Mouse (Mus musculus): ENCODE measurements around the gene Ptch2.

Gene Ptch2

GRCm38 (mm10) chr4:117095551-117096452 is at the start of gene Ptch2:
TSS of gene Ptch2 (plus strand) at chr4:117096075.
- DNase-seq = peak; percentile 91

- DNase-seq = no peak
Measured at GRCm38 (mm10) chr4:117048836-117049235, 47.0 kb upstream of the Ptch2 start.

GRCm38 (mm10) chr4:117049485-117049884 is 46.4 kb upstream of the Ptch2 start:
- DNase-seq = no peak

- no peak for DNase-seq
Measured at GRCm38 (mm10) chr4:117052626-117053025, 43.2 kb upstream of the Ptch2 start.

GRCm38 (mm10) chr4:117053956-117054355 is 41.9 kb upstream of the Ptch2 start:
- DNase-seq = no peak

- no peak for DNase-seq
Measured at GRCm38 (mm10) chr4:117056102-117056501, 39.8 kb upstream of the Ptch2 start.

GRCm38 (mm10) chr4:117056514-117056913 is 39.4 kb upstream of the Ptch2 start:
- DNase-seq = no peak

- no peak for DNase-seq
Measured at GRCm38 (mm10) chr4:117058512-117058911, 37.4 kb upstream of the Ptch2 start.

GRCm38 (mm10) chr4:117062700-117063390 is 33.0 kb upstream of the Ptch2 start:
- peak; percentile 46 for DNase-seq

GRCm38 (mm10) chr4:117068035-117068434 is 27.8 kb upstream of the Ptch2 start:
- DNase-seq = no peak

GRCm38 (mm10) chr4:117069647-117070046 is 26.2 kb upstream of the Ptch2 start:
- DNase-seq = no peak

- DNase-seq = no peak
Measured at GRCm38 (mm10) chr4:117070624-117071023, 25.3 kb upstream of the Ptch2 start.

- DNase-seq = no peak
Measured at GRCm38 (mm10) chr4:117071183-117071582, 24.7 kb upstream of the Ptch2 start.

- no peak for DNase-seq
Measured at GRCm38 (mm10) chr4:117087948-117088640, 7.8 kb upstream of the Ptch2 start.

- no peak for DNase-seq
Measured at GRCm38 (mm10) chr4:117090586-117090985, 5.3 kb upstream of the Ptch2 start.

GRCm38 (mm10) chr4:117094626-117095361 is 1.1 kb upstream of the Ptch2 start:
- no peak for DNase-seq

GRCm38 (mm10) chr4:117096666-117097065 is 791 bp downstream of the Ptch2 start:
- peak; percentile 26 for DNase-seq

- peak; percentile 27 for DNase-seq
Measured at GRCm38 (mm10) chr4:117097969-117098763, 2.3 kb downstream of the Ptch2 start.

GRCm38 (mm10) chr4:117098764-117099036 is 2.8 kb downstream of the Ptch2 start:
- DNase-seq = no peak

GRCm38 (mm10) chr4:117100036-117100435 is 4.2 kb downstream of the Ptch2 start:
- no peak for DNase-seq

GRCm38 (mm10) chr4:117101218-117101617 is 5.3 kb downstream of the Ptch2 start:
- DNase-seq = peak; percentile 73

GRCm38 (mm10) chr4:117104672-117105071 is 8.8 kb downstream of the Ptch2 start:
- no peak for DNase-seq
